Mouse (Mus musculus): ENCODE results near the gene Cemip.

DNA sequence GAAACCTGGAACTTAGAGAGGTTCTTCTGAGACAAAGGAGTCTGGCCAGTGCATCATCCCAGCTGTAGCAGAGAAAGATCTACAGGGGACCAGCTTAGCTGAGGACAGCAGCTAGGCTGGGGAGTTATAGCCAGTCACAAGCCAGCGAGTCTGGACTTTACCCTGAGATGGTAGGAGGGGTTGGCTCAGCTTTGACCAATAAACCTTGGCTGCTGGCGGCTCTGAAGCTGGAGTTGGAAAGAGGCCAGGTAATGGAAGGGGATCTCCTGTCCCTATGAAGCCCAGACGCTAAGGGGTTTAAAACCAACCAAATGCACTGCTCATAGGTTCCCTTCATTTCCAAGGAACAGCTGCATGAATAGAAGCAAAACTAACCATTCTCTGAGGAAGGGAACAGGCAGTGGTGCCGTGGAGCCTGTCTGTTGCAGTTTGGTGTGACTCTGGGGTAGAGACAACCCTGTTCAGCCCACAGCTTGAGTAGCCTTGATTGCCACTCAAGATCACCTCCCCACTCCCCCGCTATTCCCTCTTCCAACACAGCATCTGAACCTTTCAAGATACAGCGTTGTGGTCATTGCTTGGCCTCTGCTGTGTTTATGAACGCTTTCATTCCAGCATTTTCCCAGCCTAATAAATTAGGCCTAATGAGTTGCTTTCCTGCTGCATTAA lies 30.2 kb downstream of the Cemip start:
- no peak for TF ChIP-seq POLR2A (IDR thresholded peaks at IDR 0.05; ENCODE audit: borderline replicate concordance, extremely low read depth, low read depth, low read length)
- TF ChIP-seq CTCF (IDR thresholded peaks at IDR 0.05; ENCODE audit: insufficient read depth, low read length), result no peak

Measured in lung, adult 2 months (tissue).